Mouse (Mus musculus) ES-E14 (cell line): ENCODE measurements around the gene Clstn3. TPM values are rescaled to one million over a fixed set of nuclear protein-coding genes. Genes with fewer than 3 reads are reported as not detected.

ENCODE experiments used
- DNase-seq: peaks from one replicate; pipeline ENCODE4 v3.0.0-alpha.2; 2013; ENCODE audit warnings: low read depth, low spot score
- H3K27ac ChIP-seq: 2 replicates; pipeline ENCODE4 v1.5.1; 2012; ENCODE audit warnings: low read depth, mild to moderate bottlenecking, low read length, moderate library complexity, mixed read lengths; ENCODE audit not compliant: poor library complexity, insufficient read depth, severe bottlenecking
- H3K36me3 ChIP-seq: 2 replicates; pipeline ENCODE4 v1.6.1; 2012; ENCODE audit warnings: mild to moderate bottlenecking, low read length, moderate library complexity, mixed read lengths; ENCODE audit not compliant: control insufficient read depth, poor library complexity, insufficient read depth, severe bottlenecking
- H3K4me1 ChIP-seq, 2 experiments: fragments of 150-350 bp in 1 of 2; sonication (generic) in 1 of 2; 2 replicates each; pipeline ENCODE4 v1.6.1; 2012; ENCODE audit warnings: low read length in 2 of 2, mild to moderate bottlenecking in 1 of 2, mixed read lengths in 1 of 2; ENCODE audit not compliant: control insufficient read depth in 2 of 2, insufficient read depth in 2 of 2, poor library complexity in 1 of 2
- H3K4me3 ChIP-seq, 2 experiments: fragments of 150-350 bp in 1 of 2; sonication (generic) in 1 of 2; 2 replicates each; pipeline ENCODE4 v1.5.1; 2012; ENCODE audit warnings: low read length in 2 of 2, low read depth in 1 of 2, mild to moderate bottlenecking in 1 of 2, mixed read lengths in 1 of 2; ENCODE audit not compliant: insufficient read depth in 1 of 2, poor library complexity in 1 of 2, severe bottlenecking in 1 of 2
- H3K9ac ChIP-seq: 2 replicates; pipeline ENCODE4 v1.6.1; 2012; ENCODE audit warnings: low read depth, mild to moderate bottlenecking, low read length, mixed read lengths; ENCODE audit not compliant: poor library complexity, insufficient read depth, severe bottlenecking
- H3K9me3 ChIP-seq: fragments of 150-350 bp; sonication (generic); 2 replicates; pipeline ENCODE4 v1.6.1; 2012; ENCODE audit warnings: low read depth, mild to moderate bottlenecking, low read length; ENCODE audit not compliant: control insufficient read depth, insufficient read depth
- CHD2 ChIP-seq: IDR thresholded peaks from 2 replicates; pipeline ENCODE4 v1.6.1; 2014; ENCODE audit warnings: mild to moderate bottlenecking, low read depth, low read length, inconsistent platforms
- HCFC1 ChIP-seq: IDR thresholded peaks from 2 replicates; pipeline ENCODE4 v1.6.1; 2012; ENCODE audit warnings: low read length, inconsistent platforms, borderline replicate concordance; ENCODE audit not compliant: insufficient read depth
- MAFK ChIP-seq: IDR thresholded peaks from 2 replicates; pipeline ENCODE4 v1.6.1; 2014; ENCODE audit warnings: mild to moderate bottlenecking, low read depth, low read length, inconsistent platforms; ENCODE audit not compliant: insufficient read depth
- ZC3H11A ChIP-seq: IDR thresholded peaks from 2 replicates; pipeline ENCODE4 v1.6.1; 2012; ENCODE audit warnings: low read depth, mild to moderate bottlenecking, inconsistent platforms, low read length, borderline replicate concordance
- ZNF384 ChIP-seq: IDR thresholded peaks from 2 replicates; pipeline ENCODE4 v1.6.1; 2012; ENCODE audit warnings: low read depth, low read length, inconsistent platforms
- in situ Hi-C, 2 experiments: fragments of 600-800 bp; cut with MboI; formaldehyde crosslinking; loops; one replicate each; pipeline ENCODE4 v1.15.1; 2025; ENCODE audit warnings: low sequenced_read_pairs in 2 of 2, inconsistent platforms in 1 of 2; ENCODE audit not compliant: unreplicated experiment in 2 of 2
- total RNA-seq: library from RNA; depleted of rRNA; stranded (reverse); fragments of 300-350 nt; gene quantifications from 2 replicates; pipeline ENCODE4 v1.2.3, GENCODE M21; 2012

Gene Clstn3
- total RNA-seq, 1 experiment: 37.0 TPM

DNA sequence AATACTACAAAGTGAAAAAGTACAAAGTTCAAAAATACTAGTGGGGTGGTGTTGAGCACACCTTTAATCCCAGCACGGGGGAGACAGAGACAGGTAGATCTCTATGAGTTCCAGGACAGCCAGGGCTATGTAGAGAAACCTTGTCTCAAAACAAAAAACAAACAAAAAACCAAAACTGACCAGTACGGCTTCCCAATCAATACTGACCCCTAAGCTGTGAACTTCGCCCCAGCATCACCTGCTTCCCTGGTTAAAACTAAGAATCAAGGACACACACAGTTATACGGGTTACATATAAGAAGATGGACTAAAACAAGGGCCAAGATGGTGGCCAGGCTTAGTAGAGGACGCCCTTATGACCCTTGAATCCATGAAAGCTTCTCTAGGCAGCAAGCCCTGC lies 8.4 kb downstream of the Clstn3 start:
- in situ Hi-C loops: no loop called here

DNA sequence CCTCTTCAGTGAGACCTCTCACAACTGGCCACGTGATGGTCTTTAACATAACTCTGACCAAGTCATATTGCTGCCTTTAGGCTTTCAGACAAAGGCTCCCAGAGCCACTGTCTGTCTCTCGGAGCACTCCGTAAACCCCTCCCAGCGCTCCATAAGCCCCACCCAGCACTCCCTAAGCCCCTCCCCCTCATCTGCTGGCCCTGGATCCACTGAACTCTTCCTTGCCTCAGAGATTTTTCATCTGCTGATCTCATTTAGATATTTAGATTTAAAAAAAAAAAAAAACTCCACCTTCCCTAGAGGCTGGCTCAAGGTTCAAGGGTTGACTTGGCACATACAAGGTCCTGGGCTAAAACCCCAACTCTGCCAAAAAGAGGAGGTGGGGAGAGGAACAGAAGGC lies 10.8 kb downstream of the Clstn3 start:
- Histone ChIP-seq H3K4me3 (no peak overlapping the region), H3K36me3 (no peaks in the 10 kb centered on the region), H3K9ac (no peak overlapping the region), H3K4me1 (peaks cover 4 to 14% of the 10 kb centered on the region in 2 experiments), H3K27ac (no peak overlapping the region), H3K9me3 (no peaks in the 10 kb centered on the region)
- DNase-seq: no peak
- in situ Hi-C loops: no loop called here
- TF ChIP-seq ZC3H11A: no peak
- no peak for TF ChIP-seq ZNF384
- no peak for TF ChIP-seq CHD2

More for the DNA sequence above, 8.4 kb downstream of the Clstn3 start:
- TF ChIP-seq ZNF384 (no peak), HCFC1 (no peak), MAFK (no peak), CHD2 (no peak), ZC3H11A (no peak)
- Histone ChIP-seq H3K4me1 (peaks cover 0 to 9% of the 10 kb centered on the region in 2 experiments; a peak in 2 of 4 replicates), H3K9ac (no peak overlapping the region), H3K36me3 (peaks cover 2% of the 10 kb centered on the region; the same call in 1 of the 2 replicates), H3K9me3 (no peaks in the 10 kb centered on the region), H3K4me3 (no peak overlapping the region), H3K27ac (no peak overlapping the region)
- DNase-seq: no peak

- in situ Hi-C loops: no loop called here
- no peak overlapping the region for H3K4me3 ChIP-seq
Measured at GRCm38 (mm10) chr6:124451995-124452394, 12.6 kb downstream of the Clstn3 start.

DNA sequence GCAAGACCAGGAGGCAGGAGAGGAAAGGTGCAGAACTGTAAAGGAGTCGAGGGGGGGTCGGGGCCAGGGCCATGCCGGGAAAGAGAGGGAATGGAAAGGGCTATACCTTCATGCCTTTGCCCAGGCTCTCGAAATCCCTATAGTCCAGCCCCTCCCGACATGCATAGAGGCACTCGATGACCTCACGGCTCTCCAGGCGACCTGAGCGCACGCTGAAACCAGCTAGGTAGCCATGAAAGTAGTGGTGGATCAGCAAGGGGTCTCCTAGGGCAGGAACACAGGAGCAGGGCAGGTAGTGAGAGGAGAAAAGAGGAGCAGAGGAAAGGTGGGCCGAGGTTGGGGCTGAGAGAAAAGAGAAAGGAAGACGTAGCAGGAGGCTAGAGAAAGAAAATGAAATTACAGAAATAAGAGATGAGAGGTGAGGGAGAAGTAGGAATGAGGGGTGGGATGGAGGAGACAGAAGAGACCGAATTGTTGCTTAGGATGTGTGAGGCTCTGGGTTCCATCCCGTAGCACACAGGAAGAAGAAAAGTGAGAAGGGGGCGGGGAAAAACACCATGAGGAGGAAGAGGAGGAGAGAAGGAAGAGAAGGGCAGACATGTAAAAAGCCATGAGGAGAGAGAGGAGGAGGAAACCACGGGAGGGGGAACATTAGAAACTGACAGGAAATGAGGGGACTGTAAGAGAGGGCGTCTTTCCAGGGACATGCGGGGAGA lies 14.8 kb downstream of the Clstn3 start:
- Histone ChIP-seq H3K9me3 (no peaks in the 10 kb centered on the region), H3K27ac (no peak overlapping the region; the same call in 1 of the 2 replicates), H3K36me3 (no peaks in the 10 kb centered on the region), H3K4me1 (peaks cover 5 to 12% of the 10 kb centered on the region in 2 experiments), H3K4me3 (peak overlapping the region; percentile 23 to 43; a peak in 3 of 4 replicates), H3K9ac (peak overlapping the region; percentile 66; the same call in 1 of the 2 replicates)
- TF ChIP-seq HCFC1: no peak
- TF ChIP-seq MAFK: no peak
- TF ChIP-seq CHD2: no peak
- TF ChIP-seq ZNF384: no peak
- TF ChIP-seq ZC3H11A: no peak
- in situ Hi-C loops: no loop called here
- no peak for DNase-seq

More at GRCm38 (mm10) chr6:124451995-124452394, 12.6 kb downstream of the Clstn3 start:
- Histone ChIP-seq H3K9ac (no peak overlapping the region), H3K27ac (no peak overlapping the region), H3K4me1 (peaks cover 5 to 12% of the 10 kb centered on the region in 2 experiments), H3K36me3 (no peaks in the 10 kb centered on the region), H3K9me3 (no peaks in the 10 kb centered on the region)
- TF ChIP-seq CHD2 (no peak), ZNF384 (no peak), ZC3H11A (no peak), HCFC1 (no peak), MAFK (no peak)
- DNase-seq: no peak
